Mouse (Mus musculus): ENCODE results near the gene Pomt2.

DNA sequence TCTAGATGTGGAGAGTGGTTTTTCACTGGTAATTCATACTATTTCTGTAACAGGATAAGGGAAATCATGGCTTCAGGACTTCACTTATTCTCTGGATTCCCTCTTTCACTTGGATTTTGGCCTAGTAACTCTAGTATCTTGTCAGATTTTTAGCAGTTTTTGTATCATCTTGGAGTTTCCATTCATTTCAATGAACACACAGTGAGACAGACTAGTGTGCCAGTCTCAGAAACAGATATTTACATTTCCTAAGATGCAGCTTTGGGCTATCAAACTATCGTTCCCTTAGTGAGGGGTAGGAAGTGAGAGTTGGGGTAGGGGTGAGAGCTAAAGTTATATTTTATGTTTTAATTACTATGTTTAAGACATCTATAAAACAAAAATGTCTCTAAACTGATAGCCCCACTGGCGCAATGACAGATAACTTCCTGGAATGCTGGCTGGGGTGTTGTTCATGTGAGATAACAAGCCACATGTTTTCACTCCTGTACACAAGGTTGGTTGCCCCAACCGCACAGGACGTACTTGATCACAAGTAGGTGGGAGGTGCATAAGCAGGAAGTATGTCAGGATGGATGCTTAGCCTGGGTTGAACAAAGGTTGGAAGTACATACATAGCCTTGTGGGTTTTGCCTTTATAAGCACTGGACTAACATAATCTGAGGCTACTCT lies 25.7 kb downstream of the Pomt2 start:
- TF ChIP-seq CTCF (IDR thresholded peaks at IDR 0.05; ENCODE audit: borderline replicate concordance, control insufficient read depth, extremely low read depth, insufficient read depth, low read length, poor library complexity): no peak
- no peak for TF ChIP-seq POLR2A (IDR thresholded peaks at IDR 0.05; ENCODE audit: control insufficient read depth, extremely low read depth, insufficient read depth, low read length, poor library complexity)
